23 mouse cellular contexts compared by ENCODE assay signal in the genomic region with DNA sequence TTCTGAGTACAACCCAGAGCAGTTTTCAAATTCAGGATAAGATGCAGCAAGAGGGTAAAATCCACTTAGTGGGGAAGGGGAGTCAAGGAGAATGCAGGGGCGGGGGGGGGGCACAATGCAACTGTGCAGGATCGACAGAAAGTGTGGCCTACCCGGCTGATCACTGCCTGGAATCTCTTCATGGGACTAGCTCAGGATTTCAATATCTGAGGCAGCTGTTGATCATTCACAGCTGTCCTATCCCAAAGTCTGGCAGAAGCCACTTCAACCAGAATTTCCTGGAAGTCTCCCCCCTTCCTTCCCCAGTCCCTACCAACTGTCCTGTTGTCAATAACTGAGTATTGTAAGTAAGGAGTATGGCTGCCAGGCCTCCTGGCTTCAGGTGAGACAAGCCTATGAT.
"Had no signal": no experiment of that assay in that cellular context is flagged by ENCODE, and none has a peak within 500 bp of the region (broad histone marks: within the 10 kb centered on the region; RNA-seq: fewer than 3 reads in every experiment).

No protein-coding gene starts in this region.

- H3K9ac ChIP-seq: forebrain, embryonic 15.5 days; forebrain, postnatal 0 days; heart, embryonic 12.5 days; hindbrain, embryonic 13.5 days; hindbrain, embryonic 15.5 days; kidney, embryonic 15.5 days; limb, embryonic 12.5 days had no signal

- H3K4me1 ChIP-seq: hindbrain, embryonic 15.5 days; kidney, embryonic 15.5 days had no signal

- H3K4me3 ChIP-seq: forebrain, embryonic 15.5 days; heart, adult 2 months; heart, embryonic 12.5 days; hindbrain, embryonic 13.5 days; hindbrain, embryonic 15.5 days; kidney, embryonic 15.5 days; left cerebral cortex, adult 2 months; limb, embryonic 10.5 days; limb, embryonic 12.5 days had no signal

- H3K36me3 ChIP-seq: forebrain, embryonic 15.5 days; heart, embryonic 12.5 days; hindbrain, embryonic 13.5 days; hindbrain, embryonic 15.5 days; kidney, embryonic 15.5 days; limb, embryonic 10.5 days; limb, embryonic 12.5 days had no signal

- H3K9me3 ChIP-seq: forebrain, embryonic 15.5 days; heart, embryonic 12.5 days; hindbrain, embryonic 13.5 days; hindbrain, embryonic 15.5 days; kidney, embryonic 15.5 days; limb, embryonic 10.5 days; limb, embryonic 12.5 days had no signal

- H3K27ac ChIP-seq: forebrain, embryonic 15.5 days; heart, adult 2 months; hindbrain, embryonic 13.5 days; hindbrain, embryonic 15.5 days; hindbrain, postnatal 0 days; kidney, embryonic 15.5 days; kidney, postnatal 0 days; left cerebral cortex, adult 2 months; limb, embryonic 10.5 days; limb, embryonic 12.5 days had no signal

- H3K27me3 ChIP-seq: forebrain, embryonic 15.5 days; heart, embryonic 12.5 days; hindbrain, embryonic 13.5 days; hindbrain, embryonic 15.5 days; kidney, embryonic 15.5 days; limb, embryonic 12.5 days had no signal

- H3K4me2 ChIP-seq: forebrain, embryonic 15.5 days; heart, embryonic 12.5 days; hindbrain, embryonic 13.5 days; hindbrain, embryonic 15.5 days; kidney, embryonic 15.5 days; limb, embryonic 12.5 days had no signal

- DNase-seq: forebrain, postnatal 0 days; gastrocnemius, postnatal 14 days; gastrocnemius, postnatal 36 days; heart, adult 11 months; heart, adult 2 months; heart, postnatal 10 days; heart, postnatal 36 days; kidney, adult 11 months; kidney, adult 2 months; kidney, adult 9 months; kidney, postnatal 14 days; kidney, postnatal 36 days had no signal

- ATAC-seq: forebrain, embryonic 15.5 days; forebrain, postnatal 0 days; hindbrain, postnatal 0 days; intestine, embryonic 16.5 days had no signal
